Mouse (Mus musculus) intestine, embryonic 15.5 days (tissue): ENCODE results near the gene Akr1c14. TPM values are rescaled to one million over a fixed set of nuclear protein-coding genes. Genes with fewer than 3 reads are reported as not detected.

ENCODE experiments used
- ATAC-seq: fragments of 200-750 bp; cut with Nextera tagmentation; 2 replicates; pipeline ENCODE4 v1.8.0; 2017; ENCODE audit warnings: moderate TSS enrichment, moderate library complexity
- H3K27ac ChIP-seq: fragments of 300-500 bp; sonication (generic); 2 replicates; pipeline ENCODE4 v1.5.1; 2015; ENCODE audit warnings: mild to moderate bottlenecking, inconsistent platforms
- H3K27me3 ChIP-seq: fragments of 300-500 bp; sonication (generic); replicated peaks from 2 replicates; pipeline ENCODE4 v1.6.1; 2015; ENCODE audit warnings: inconsistent platforms
- H3K36me3 ChIP-seq: fragments of 300-500 bp; sonication (generic); 2 replicates; pipeline ENCODE4 v1.6.1; 2015; ENCODE audit warnings: inconsistent platforms
- H3K4me1 ChIP-seq: fragments of 300-500 bp; sonication (generic); replicated peaks from 2 replicates; pipeline ENCODE4 v1.6.1; 2015; ENCODE audit warnings: inconsistent platforms
- H3K4me2 ChIP-seq: fragments of 300-500 bp; sonication (generic); replicated peaks from 2 replicates; pipeline ENCODE4 v1.6.1; 2015; ENCODE audit warnings: mild to moderate bottlenecking, inconsistent platforms
- H3K4me3 ChIP-seq: fragments of 300-500 bp; sonication (generic); replicated peaks from 2 replicates; pipeline ENCODE4 v1.5.1; 2015; ENCODE audit warnings: inconsistent platforms
- H3K9ac ChIP-seq: fragments of 300-500 bp; sonication (generic); 2 replicates; pipeline ENCODE4 v1.6.1; 2015; ENCODE audit warnings: inconsistent platforms
- H3K9me3 ChIP-seq: fragments of 300-500 bp; sonication (generic); 2 replicates; pipeline ENCODE4 v1.6.1; 2016; ENCODE audit warnings: inconsistent platforms
- WGBS: fragments of 180-500 bp; shearing (Covaris S2); methylation state at CpG from one replicate; pipeline ENCODE4 v1.1.7; 2015; 5-methylcytosine and 5-hydroxymethylcytosine counted together
- polyA plus RNA-seq: library from polyadenylated mRNA; unstranded; fragments of >200 nt; fragmentation: Nextera tagmentation; extraction: Ambion mirVana; gene quantifications from 2 replicates; pipeline ENCODE4 v1.2.1, GENCODE M21; 2015

Akr1c14 gene
- polyA plus RNA-seq, 1 experiment from 2014 or later: 3.9 TPM

DNA sequence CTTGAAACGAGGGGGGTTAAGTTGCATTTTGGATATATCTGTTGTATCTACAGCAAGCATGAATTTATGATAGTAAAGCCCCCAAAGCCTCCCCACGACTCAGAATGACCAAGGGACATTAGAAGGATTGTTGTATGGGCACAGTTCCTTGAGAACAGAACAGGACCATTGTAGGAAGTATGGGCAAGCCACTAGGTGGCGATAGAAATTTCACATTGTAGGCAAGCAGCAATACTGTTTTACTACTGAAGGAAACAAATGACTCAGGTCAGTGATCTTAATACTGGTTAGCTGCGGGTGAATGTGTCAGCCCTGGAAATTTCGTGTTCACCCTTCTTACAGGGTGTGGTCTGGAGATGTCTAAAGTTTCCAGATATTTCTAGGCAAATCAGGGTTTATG is 80.3 kb downstream of the Akr1c14 start:
- Histone ChIP-seq H3K4me3 (no peak overlapping the region), H3K27me3 (no peaks in the 10 kb centered on the region), H3K9me3 (no peaks in the 10 kb centered on the region), H3K4me1 (no peaks in the 10 kb centered on the region), H3K27ac (no peak overlapping the region), H3K4me2 (no peak overlapping the region), H3K9ac (no peak overlapping the region), H3K36me3 (no peaks in the 10 kb centered on the region)
- ATAC-seq: no peak
- WGBS: 40% methylated on average over 5 of the region's 5 CpGs

DNA sequence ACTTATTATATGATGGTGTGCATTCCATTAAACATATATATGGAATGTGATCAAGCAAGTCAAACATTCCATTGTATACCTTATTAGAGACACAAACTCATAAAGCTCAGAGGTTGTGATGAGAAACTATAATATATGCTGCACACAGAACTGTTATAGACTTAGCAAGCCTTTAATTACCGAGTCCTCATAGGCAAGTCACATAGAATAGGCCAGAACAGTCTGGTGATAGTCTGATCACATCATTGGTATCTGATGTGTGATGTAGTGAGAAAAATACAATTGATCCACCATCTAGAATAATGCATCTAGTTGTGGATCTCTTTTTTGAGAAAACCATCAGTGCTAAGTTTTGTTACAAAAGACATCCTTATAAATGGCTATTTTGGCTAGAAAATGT is 82.5 kb downstream of the Akr1c14 start:
- no peaks in the 10 kb centered on the region for H3K4me1 ChIP-seq
- no peaks in the 10 kb centered on the region for H3K27me3 ChIP-seq
- 70% methylated on average over 1 of the region's 1 CpGs for WGBS
- no peaks in the 10 kb centered on the region for H3K36me3 ChIP-seq
- H3K9me3 ChIP-seq: no peaks in the 10 kb centered on the region
- no peak overlapping the region for H3K27ac ChIP-seq
- H3K9ac ChIP-seq: no peak overlapping the region
- peak; percentile 57; the same call in 1 of the 2 replicates for ATAC-seq
- H3K4me2 ChIP-seq: no peak overlapping the region
- no peak overlapping the region for H3K4me3 ChIP-seq

DNA sequence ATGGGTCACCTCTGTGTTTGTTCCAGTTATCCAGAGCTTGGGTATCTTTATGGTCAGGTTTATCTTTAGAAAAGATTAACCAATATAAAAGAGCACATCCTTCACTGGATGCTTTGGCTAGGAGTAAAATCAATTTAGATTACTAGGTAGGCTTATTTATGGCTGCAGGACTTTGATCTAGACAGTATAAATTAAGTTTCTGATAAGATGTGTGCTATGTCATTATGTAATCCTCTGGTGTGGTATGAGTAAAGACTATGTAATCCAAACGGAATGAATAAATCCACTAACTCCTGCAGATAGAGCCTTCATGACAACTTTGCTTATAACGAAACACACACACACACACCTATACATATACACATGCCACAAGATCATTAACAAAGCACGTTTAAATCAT is 82.9 kb downstream of the Akr1c14 start:
- WGBS: 28% methylated on average over 3 of the region's 3 CpGs
- Histone ChIP-seq H3K27ac (no peak overlapping the region), H3K4me3 (no peak overlapping the region), H3K9me3 (no peaks in the 10 kb centered on the region), H3K27me3 (no peaks in the 10 kb centered on the region), H3K4me1 (no peaks in the 10 kb centered on the region), H3K36me3 (no peaks in the 10 kb centered on the region), H3K4me2 (no peak overlapping the region), H3K9ac (no peak overlapping the region)
- peak; percentile 93 for ATAC-seq

DNA sequence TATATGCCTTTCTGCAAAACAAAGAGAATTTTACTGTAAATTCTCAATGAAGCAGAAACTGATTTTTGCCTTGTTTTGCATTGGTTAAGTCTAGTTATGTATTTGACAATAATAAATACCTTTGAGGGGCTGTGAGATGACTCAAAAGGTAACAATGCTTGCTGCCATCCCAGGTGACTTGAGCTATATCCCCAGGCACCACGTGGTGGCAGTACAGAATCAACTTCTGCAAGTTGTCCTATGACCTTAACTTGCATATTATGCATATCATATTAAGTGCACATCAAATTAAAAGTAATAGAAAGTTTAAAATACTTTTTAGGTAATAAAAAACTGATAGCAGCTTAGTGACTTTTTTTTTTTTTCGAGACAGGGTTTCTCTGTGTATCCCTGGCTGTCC is 84.3 kb downstream of the Akr1c14 start:
- Histone ChIP-seq H3K4me1 (no peaks in the 10 kb centered on the region), H3K9me3 (no peaks in the 10 kb centered on the region), H3K9ac (no peak overlapping the region), H3K36me3 (no peaks in the 10 kb centered on the region), H3K4me3 (no peak overlapping the region), H3K27ac (no peak overlapping the region), H3K4me2 (no peak overlapping the region), H3K27me3 (no peaks in the 10 kb centered on the region)
- ATAC-seq: no peak
- WGBS: 36% methylated on average over 2 of the region's 2 CpGs

Other genes with a start within 250 kb of the Akr1c14 start
- not detected in 2 replicates for gene Calml3, start 244.7 kb upstream of the Akr1c14 start, polyA plus RNA-seq
- gene Calm4, start 211.3 kb upstream of the Akr1c14 start, polyA plus RNA-seq: not detected in 2 replicates
- gene Calm5, start 194.8 kb upstream of the Akr1c14 start, polyA plus RNA-seq: not detected in 2 replicates
- 124 and 131 TPM in 2 replicates for gene Net1, start 130.8 kb upstream of the Akr1c14 start, polyA plus RNA-seq
- gene Tubal3, start 130.7 kb upstream of the Akr1c14 start, polyA plus RNA-seq: 31.1 and 36.0 TPM in 2 replicates
- 0.25 and 0.44 TPM in 2 replicates for gene Ucn3, start 103.7 kb upstream of the Akr1c14 start, polyA plus RNA-seq
- 0.28 and 0.46 TPM in 2 replicates for gene Akr1c18, start 101.6 kb downstream of the Akr1c14 start, polyA plus RNA-seq
- gene Akr1c13, start 142.1 kb downstream of the Akr1c14 start, polyA plus RNA-seq: 286 and 313 TPM in 2 replicates
- gene Akr1c19, start 179.7 kb downstream of the Akr1c14 start, polyA plus RNA-seq: 409 and 428 TPM in 2 replicates
- 99.7 and 110 TPM in 2 replicates for gene Akr1c12, start 230.4 kb downstream of the Akr1c14 start, polyA plus RNA-seq